Mouse (Mus musculus) CH12.LX (cell line): ENCODE measurements around the gene Morn4. TPM values are rescaled to one million over a fixed set of nuclear protein-coding genes. Genes with fewer than 3 reads are reported as not detected.

ENCODE experiments used
- DNase-seq: peaks from one replicate; pipeline ENCODE4 v3.0.0-alpha.2; 2013; ENCODE audit errors: extremely low read depth
- H3K27ac ChIP-seq: 2 replicates; pipeline ENCODE4 v1.5.1; 2012; ENCODE audit warnings: low read depth, mild to moderate bottlenecking, control low read depth, moderate library complexity; ENCODE audit not compliant: insufficient read depth
- H3K27me3 ChIP-seq: replicated peaks from 2 replicates; pipeline ENCODE3; 2012; ENCODE audit warnings: inconsistent platforms
- H3K36me3 ChIP-seq, 2 experiments: replicated peaks in 1 of 2; 2 replicates each; pipeline versions ENCODE3 to v1.6.1; 2012; ENCODE audit warnings: inconsistent platforms in 1 of 2, low read length in 1 of 2, mild to moderate bottlenecking in 1 of 2, mixed read lengths in 1 of 2, moderate library complexity in 1 of 2; ENCODE audit not compliant: control insufficient read depth in 1 of 2, insufficient read depth in 1 of 2
- H3K4me1 ChIP-seq, 2 experiments: 2 replicates each; pipeline ENCODE4 v1.6.1; 2012; ENCODE audit warnings: inconsistent platforms in 1 of 2, moderate library complexity in 1 of 2; ENCODE audit not compliant: insufficient read depth in 2 of 2, control insufficient read depth in 1 of 2
- H3K4me2 ChIP-seq: 2 replicates; pipeline ENCODE4 v1.6.1; 2012; ENCODE audit warnings: low read depth, mild to moderate bottlenecking, control low read depth; ENCODE audit not compliant: poor library complexity, insufficient read depth, severe bottlenecking
- H3K4me3 ChIP-seq, 3 experiments: fragments of 150-350 bp in 1 of 3; sonication (generic) in 1 of 3; replicated peaks in 1 of 3; 2 replicates each; pipeline versions ENCODE3 to v1.5.1; 2011 to 2012; ENCODE audit warnings: low read depth in 2 of 3, low read length in 2 of 3, mild to moderate bottlenecking in 2 of 3, moderate library complexity in 2 of 3, control low read depth in 1 of 3, improper control_type of control experiment in 1 of 3, inconsistent platforms in 1 of 3, mixed read lengths in 1 of 3; ENCODE audit not compliant: poor library complexity in 1 of 3
- H3K79me2 ChIP-seq: replicated peaks from 2 replicates; pipeline ENCODE4 v1.6.1; 2012; ENCODE audit warnings: mild to moderate bottlenecking, moderate library complexity; ENCODE audit not compliant: control insufficient read depth, poor library complexity, insufficient read depth, severe bottlenecking; ENCODE audit errors: extremely low read depth
- H3K9ac ChIP-seq: 2 replicates; pipeline ENCODE4 v1.6.1; 2012; ENCODE audit warnings: low read depth, mild to moderate bottlenecking, control low read depth, moderate library complexity; ENCODE audit not compliant: insufficient read depth
- H3K9me3 ChIP-seq: replicated peaks from 2 replicates; pipeline ENCODE3; 2012; ENCODE audit warnings: low read length, inconsistent platforms, mixed read lengths
- CHD1 ChIP-seq: IDR thresholded peaks from 2 replicates; pipeline ENCODE4 v1.6.1; 2012; ENCODE audit warnings: low read depth, low read length, improper control_type of control experiment, inconsistent platforms
- E2F4 ChIP-seq: IDR thresholded peaks from 2 replicates; pipeline ENCODE4 v1.6.1; 2011; ENCODE audit warnings: low read depth, low read length, improper control_type of control experiment; ENCODE audit not compliant: insufficient replicate concordance
- HCFC1 ChIP-seq: IDR thresholded peaks from 2 replicates; pipeline ENCODE4 v1.6.1; 2012; ENCODE audit warnings: low read depth, mild to moderate bottlenecking, inconsistent platforms, low read length, improper control_type of control experiment
- IRF4 ChIP-seq: IDR thresholded peaks from 2 replicates; pipeline ENCODE4 v1.6.1; 2014; ENCODE audit warnings: low read depth, mild to moderate bottlenecking, inconsistent platforms, low read length, improper control_type of control experiment
- JUN ChIP-seq: IDR thresholded peaks from 2 replicates; pipeline ENCODE4 v1.6.1; 2011; ENCODE audit warnings: low read depth, mild to moderate bottlenecking, low read length, improper control_type of control experiment, moderate library complexity; ENCODE audit not compliant: insufficient read depth
- MAFK ChIP-seq: IDR thresholded peaks from 2 replicates; pipeline ENCODE4 v1.6.1; 2011; ENCODE audit warnings: low read length, improper control_type of control experiment; ENCODE audit not compliant: insufficient replicate concordance
- MYC ChIP-seq: IDR thresholded peaks from 2 replicates; pipeline ENCODE4 v1.6.1; 2011; ENCODE audit warnings: low read depth, mild to moderate bottlenecking, improper control_type of control experiment, low read length
- NELFE ChIP-seq: IDR thresholded peaks from 2 replicates; pipeline ENCODE4 v1.6.1; 2011; ENCODE audit warnings: low read depth, low read length, improper control_type of control experiment
- PAX5 ChIP-seq: IDR thresholded peaks from 2 replicates; pipeline ENCODE4 v1.6.1; 2012; ENCODE audit warnings: low read length, inconsistent platforms, mixed read lengths
- POLR2A ChIP-seq: IDR thresholded peaks from 2 replicates; pipeline ENCODE4 v1.6.1; 2011; ENCODE audit warnings: low read depth, mild to moderate bottlenecking, improper control_type of control experiment, low read length
- POLR2AphosphoS2 ChIP-seq: IDR thresholded peaks from 2 replicates; pipeline ENCODE4 v1.6.1; 2011; ENCODE audit warnings: low read depth, low read length, improper control_type of control experiment
- RAD21 ChIP-seq: IDR thresholded peaks from 2 replicates; pipeline ENCODE4 v1.6.1; 2011; ENCODE audit warnings: low read depth, mild to moderate bottlenecking, low read length, improper control_type of control experiment, moderate library complexity
- RCOR1 ChIP-seq: conservative IDR thresholded peaks from 2 replicates; pipeline ENCODE4 v1.6.1; 2012; ENCODE audit warnings: low read depth, mild to moderate bottlenecking, inconsistent platforms, low read length, improper control_type of control experiment
- SIN3A ChIP-seq: IDR thresholded peaks from 2 replicates; pipeline ENCODE4 v1.6.1; 2012; ENCODE audit warnings: low read length, improper control_type of control experiment, inconsistent platforms
- TCF12 ChIP-seq: IDR thresholded peaks from 2 replicates; pipeline ENCODE4 v1.6.1; 2014; ENCODE audit warnings: low read depth, mild to moderate bottlenecking, inconsistent platforms, low read length, improper control_type of control experiment
- UBTF ChIP-seq: IDR thresholded peaks from 2 replicates; pipeline ENCODE4 v1.6.1; 2012; ENCODE audit warnings: low read depth, mild to moderate bottlenecking, inconsistent platforms, low read length, improper control_type of control experiment, moderate library complexity
- ZMIZ1 ChIP-seq: IDR thresholded peaks from 2 replicates; pipeline ENCODE4 v1.6.1; 2012; ENCODE audit warnings: low read depth, mild to moderate bottlenecking, inconsistent platforms, low read length, improper control_type of control experiment
- ZNF384 ChIP-seq: IDR thresholded peaks from 2 replicates; pipeline ENCODE4 v1.6.1; 2012; ENCODE audit warnings: low read depth, low read length, improper control_type of control experiment, inconsistent platforms
- dilution Hi-C: fragments of 300-500 bp; cut with MboI; formaldehyde crosslinking; loops from 2 replicates; pipeline ENCODE4 v1.14.3; 2020; ENCODE audit warnings: low sequenced_read_pairs; ENCODE audit not compliant: extremely low pct_unique_long_range_greater_than_20kb, extremely low pct_ligation_motif_present
- in situ Hi-C: fragments of 300-500 bp; cut with MboI; formaldehyde crosslinking; loops from 3 replicates; pipeline ENCODE4 v1.14.3; 2019; ENCODE audit warnings: low sequenced_read_pairs, low pct_ligation_motif_present, low pct_unique_long_range_greater_than_20kb, mixed read lengths
- polyA plus RNA-seq: library from polyadenylated mRNA; unstranded; fragments of >175 nt; gene quantifications from 2 replicates; pipeline ENCODE4 v1.2.1, GENCODE M21; 2012; ENCODE audit warnings: low read depth; ENCODE audit not compliant: insufficient read length
- total RNA-seq, 2 experiments: library from RNA; depleted of rRNA; stranded (reverse); fragments of 300-350 nt in 1 of 2; fragments of >200 nt in 1 of 2; gene quantifications; 2 replicates each; pipeline ENCODE4 v1.2.3; 2012 to 2014

Morn4 gene
- total and polyA plus RNA-seq, 3 experiments: 0.04 to 0.24 TPM; not detected in 1

- Histone ChIP-seq H3K4me1 (peaks cover 8 to 35% of the 10 kb centered on the region in 2 experiments), H3K9ac (no peak overlapping the region)
- in situ Hi-C loops: no loop called here
Measured at GRCm38 (mm10) chr19:42126219-42126605, 40.1 kb upstream of the Morn4 start.

GRCm38 (mm10) chr19:42125501-42126218 is 39.5 kb upstream of the Morn4 start:
- H3K4me1 ChIP-seq: peaks cover 8 to 31% of the 10 kb centered on the region in 2 experiments

More at GRCm38 (mm10) chr19:42126219-42126605, 40.1 kb upstream of the Morn4 start:
- H3K36me3 ChIP-seq: peaks cover 19 to 47% of the 10 kb centered on the region in 2 experiments
- H3K4me3 ChIP-seq: no peak overlapping the region
- H3K9me3 ChIP-seq: no peaks in the 10 kb centered on the region
- dilution Hi-C loops: no loop called here
- TF ChIP-seq ZNF384 (no peak), MYC (no peak), RAD21 (no peak), MAFK (no peak), NELFE (no peak), UBTF (no peak), JUN (no peak), E2F4 (no peak), SIN3A (no peak), POLR2A (no peak), TCF12 (no peak), HCFC1 (no peak), RCOR1 (no peak), ZMIZ1 (no peak), CHD1 (no peak), IRF4 (no peak), PAX5 (no peak)
- no peak overlapping the region for H3K4me2 ChIP-seq
- no peak for DNase-seq
- H3K27me3 ChIP-seq: no peaks in the 10 kb centered on the region
- no peaks in the 10 kb centered on the region for H3K79me2 ChIP-seq
- H3K27ac ChIP-seq: no peak overlapping the region

More at GRCm38 (mm10) chr19:42125501-42126218, 39.5 kb upstream of the Morn4 start:
- Histone ChIP-seq H3K4me2 (no peak overlapping the region), H3K9ac (no peak overlapping the region), H3K79me2 (no peaks in the 10 kb centered on the region), H3K9me3 (no peaks in the 10 kb centered on the region), H3K4me3 (no peak overlapping the region), H3K27ac (no peak overlapping the region), H3K36me3 (peaks cover 25 to 53% of the 10 kb centered on the region in 2 experiments), H3K27me3 (no peaks in the 10 kb centered on the region)
- dilution Hi-C loops: no loop called here
- in situ Hi-C loops: no loop called here
- TF ChIP-seq RCOR1 (no peak), TCF12 (no peak), SIN3A (no peak), IRF4 (no peak), POLR2AphosphoS2 (no peak)
- DNase-seq: no peak
